Mouse (Mus musculus) heart, adult 2 months (tissue): Measurements from ENCODE around the gene As3mt.

Experiments used
- CTCF ChIP-seq: fragments of 200-600 bp; IDR thresholded peaks from 2 replicates; pipeline ENCODE4 v1.8.1; 2022; ENCODE audit warnings: antibody characterized with exemption, mild to moderate bottlenecking, moderate library complexity
- EP300 ChIP-seq: fragments of 200-500 bp; IDR thresholded peaks from 2 replicates; pipeline ENCODE4 v1.6.1; 2011; ENCODE audit warnings: low read depth, low read length, control low read depth; ENCODE audit not compliant: insufficient read depth
- POLR2A ChIP-seq: fragments of 200-500 bp; IDR thresholded peaks from 2 replicates; pipeline ENCODE4 v1.6.1; 2011; ENCODE audit warnings: mild to moderate bottlenecking, low read depth, low read length, control low read depth; ENCODE audit not compliant: insufficient read depth

DNA sequence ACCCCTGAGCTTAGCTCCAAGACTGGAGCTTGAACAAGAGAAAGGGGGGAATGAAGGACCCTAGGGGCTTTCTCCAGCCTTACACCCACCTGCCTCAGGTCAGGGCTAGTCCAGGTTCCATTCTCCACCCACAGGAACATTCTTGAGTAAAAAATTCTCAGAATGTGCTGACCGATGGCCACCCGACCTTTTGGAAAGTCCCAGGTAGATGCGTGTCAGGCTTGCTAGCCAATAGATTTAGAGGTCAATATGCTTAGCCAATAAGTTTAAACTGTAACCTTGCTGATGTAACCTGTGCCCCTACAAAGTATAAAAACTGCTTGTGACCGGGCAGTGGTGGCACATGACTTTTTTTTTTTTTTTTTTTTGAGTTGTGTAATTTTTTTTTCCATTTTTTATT is 49.0 kb downstream of the As3mt start:
- no peak for TF ChIP-seq CTCF
- TF ChIP-seq POLR2A: no peak
- no peak for TF ChIP-seq EP300
